Mouse (Mus musculus): ENCODE results near the gene Cxxc4.
"Not testable (repeated sequence)": the region's sequence is repeated elsewhere in the genome, so short reads cannot be mapped to it uniquely, and the experiment has no call there.

The Cxxc4 gene

DNA sequence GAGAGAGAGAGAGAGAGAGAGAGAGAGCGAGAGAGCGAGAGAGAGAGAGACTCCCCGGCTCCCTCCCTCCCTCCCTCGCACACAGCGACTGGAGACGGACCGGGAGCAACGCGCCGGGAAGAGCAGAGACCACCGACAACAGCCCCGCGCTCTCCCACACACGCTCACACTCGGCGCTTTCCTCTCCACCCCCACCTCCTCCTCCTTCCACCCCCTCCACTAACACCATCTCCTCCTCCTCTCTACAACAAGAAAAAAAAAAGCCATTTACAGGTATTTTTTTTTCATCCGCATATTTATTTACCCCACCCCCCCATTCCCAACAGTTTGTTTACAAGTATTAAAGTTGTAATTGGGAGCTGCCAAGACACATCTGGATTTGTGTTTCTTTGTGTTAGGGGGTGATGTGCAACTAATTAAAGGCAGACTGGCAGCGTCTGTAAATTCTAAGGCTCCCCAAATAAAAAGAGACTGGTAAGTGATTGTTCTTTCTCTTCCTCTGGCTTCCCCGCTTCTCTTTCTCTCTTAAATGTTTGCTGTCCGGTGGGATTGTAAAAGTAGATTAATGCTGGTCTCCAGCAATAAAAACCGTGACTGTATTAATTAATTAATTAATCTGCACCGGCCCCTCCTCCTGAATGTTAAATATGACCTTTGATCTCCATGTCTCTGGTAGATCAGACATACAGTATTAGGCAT, at the start of gene Cxxc4:
Cxxc4 (plus strand) TSS at position 71 of the 699 bp plus-strand sequence.
- DNase-seq (ENCODE audit: low read depth, low spot score) = no peak

DNA sequence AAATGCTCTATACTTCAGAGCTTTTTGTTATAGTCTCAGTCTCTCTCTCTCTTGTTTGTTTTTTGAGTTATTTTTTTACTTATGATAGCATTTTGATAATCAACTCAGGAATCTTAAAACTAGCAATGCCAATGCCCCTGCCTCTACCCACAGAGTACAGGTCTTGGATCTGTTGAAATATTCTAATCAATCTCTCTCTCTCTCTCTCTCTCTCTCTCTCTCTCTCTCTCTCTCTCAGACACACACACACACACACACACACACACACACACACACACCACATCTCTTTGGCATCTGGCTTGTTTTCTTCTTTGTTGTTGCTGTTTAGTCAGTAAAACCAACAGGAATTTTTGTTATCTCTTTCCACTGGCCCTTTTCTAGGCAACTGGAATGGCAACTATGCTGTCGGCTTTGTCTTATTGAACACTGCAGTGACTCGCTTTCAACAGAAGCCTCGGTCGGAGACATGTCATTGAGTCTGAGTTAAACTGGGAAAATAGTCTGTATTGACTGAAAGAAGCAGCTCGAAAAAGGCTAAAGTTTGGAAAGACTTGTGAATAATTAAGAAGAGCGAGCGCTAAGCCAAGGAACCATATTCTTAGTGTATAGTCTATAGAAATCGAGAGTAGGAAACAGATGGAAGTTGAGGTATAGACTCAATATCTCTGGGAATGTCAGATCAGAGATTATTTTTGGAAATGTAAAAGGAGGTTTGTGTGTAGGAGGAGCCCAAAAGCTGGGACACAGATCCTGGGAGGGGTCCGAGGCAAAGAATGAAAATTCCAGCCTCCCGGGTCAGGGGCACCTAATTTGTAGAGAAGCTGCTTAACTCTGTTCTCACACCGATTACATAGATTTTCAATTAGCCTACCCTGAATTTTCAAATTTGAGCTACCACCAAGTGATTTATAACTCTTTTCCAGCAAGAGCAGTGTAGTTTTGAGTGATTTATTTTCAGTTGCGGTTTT, 47.0 kb upstream of the Cxxc4 start:
- DNase-seq (ENCODE audit: low read depth, low spot score) = no peak

DNA sequence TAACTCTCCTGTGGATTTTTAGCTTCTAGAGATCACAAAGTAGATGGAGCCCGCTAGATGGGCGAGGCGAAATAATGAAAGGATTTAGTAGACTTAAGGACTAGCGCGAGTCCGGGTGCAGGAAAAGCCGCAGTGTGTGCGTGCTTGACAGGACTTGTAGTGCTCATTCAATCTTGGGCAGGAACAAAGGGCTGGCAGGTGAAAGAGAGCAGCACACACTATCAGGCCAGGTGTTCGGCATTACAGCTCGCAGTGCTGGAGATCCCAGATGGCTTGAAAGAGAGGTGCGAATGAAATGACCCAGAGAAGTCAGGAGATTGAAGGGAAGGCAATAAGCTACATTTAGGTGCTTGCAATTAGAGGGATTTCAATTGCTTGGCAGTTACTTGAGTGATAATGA, 46.2 kb upstream of the Cxxc4 start:
- DNase-seq (ENCODE audit: low read depth, low spot score) = no peak

DNA sequence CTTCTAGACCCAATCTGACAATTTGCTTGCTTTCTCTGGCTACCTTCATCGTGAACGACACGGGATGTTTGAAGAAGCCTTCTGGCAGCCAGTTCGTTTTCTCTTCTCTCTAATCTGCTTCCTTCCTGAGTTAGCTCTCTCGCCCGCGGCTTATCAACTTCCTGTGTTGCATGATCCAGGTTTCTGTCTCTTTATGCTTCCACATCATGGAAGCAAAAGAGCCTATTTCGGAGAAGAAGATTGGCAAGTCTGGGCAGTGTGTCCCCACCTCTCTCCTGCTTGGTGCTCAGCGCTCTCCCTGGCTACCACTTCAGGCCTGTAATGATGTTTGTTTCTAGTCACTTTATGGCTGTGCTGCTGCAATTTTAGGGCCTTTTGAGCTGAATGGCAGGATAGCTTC, 36.4 kb upstream of the Cxxc4 start:
- no peak for DNase-seq (ENCODE audit: low read depth, low spot score)

DNA sequence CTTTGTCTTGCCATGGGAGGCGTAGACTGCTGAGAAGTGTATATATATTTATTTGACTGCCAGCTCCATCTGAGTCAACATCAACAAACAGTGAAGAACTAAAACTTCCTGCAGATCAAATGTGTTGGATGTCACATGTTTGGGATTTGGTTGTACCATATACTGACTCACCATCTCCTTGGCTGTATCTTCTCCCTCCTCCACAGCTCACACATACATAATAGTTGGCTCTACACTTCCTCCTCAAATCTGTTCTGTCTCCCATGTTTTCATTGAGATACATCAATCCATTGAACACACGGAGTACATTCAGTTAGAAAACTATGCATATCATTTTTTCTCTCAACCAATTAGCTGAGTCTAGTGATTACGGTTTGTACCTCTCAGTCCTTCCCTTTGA, 29.7 kb upstream of the Cxxc4 start:
- no peak for DNase-seq (ENCODE audit: low read depth, low spot score)

DNA sequence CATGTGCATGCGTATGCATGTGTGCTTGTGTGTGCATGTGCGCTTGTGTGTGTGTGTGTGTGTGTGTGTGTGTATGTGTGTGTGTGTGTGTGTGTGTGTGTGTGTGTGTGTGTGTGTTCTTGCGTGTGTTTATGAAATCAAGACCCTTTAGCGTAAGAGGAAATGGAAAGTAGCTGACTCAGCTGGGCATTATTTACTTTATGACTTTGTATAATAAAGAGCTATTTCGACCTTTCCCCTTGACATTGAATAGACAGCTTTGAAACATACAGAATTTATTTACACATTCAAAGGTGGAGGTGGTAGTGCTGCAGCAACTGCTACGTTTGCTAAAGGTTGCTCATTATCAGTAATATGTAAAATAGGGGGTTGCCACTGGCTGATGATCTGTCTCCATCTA, 25.3 kb upstream of the Cxxc4 start:
- no peak for DNase-seq (ENCODE audit: low read depth, low spot score)

DNA sequence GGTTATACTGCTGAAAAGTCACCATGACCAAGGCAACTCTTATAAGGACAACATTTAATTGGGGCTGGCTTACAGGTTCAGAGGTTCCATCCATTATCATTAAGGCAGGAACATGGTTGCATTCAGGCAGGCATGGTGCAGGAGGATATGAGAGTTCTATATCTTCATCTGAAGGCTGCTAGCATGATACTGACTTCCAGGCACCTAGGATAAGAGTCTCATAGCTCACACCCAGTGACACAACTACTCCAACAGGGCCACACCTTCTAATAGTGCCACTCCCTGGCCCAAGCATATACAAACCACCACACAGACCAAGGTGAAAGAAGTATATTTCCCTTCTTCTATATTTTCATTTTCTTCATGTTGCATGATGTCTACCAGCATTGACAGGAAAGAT, 16.4 kb upstream of the Cxxc4 start:
- DNase-seq (ENCODE audit: low read depth, low spot score) = not testable (repeated sequence)

DNA sequence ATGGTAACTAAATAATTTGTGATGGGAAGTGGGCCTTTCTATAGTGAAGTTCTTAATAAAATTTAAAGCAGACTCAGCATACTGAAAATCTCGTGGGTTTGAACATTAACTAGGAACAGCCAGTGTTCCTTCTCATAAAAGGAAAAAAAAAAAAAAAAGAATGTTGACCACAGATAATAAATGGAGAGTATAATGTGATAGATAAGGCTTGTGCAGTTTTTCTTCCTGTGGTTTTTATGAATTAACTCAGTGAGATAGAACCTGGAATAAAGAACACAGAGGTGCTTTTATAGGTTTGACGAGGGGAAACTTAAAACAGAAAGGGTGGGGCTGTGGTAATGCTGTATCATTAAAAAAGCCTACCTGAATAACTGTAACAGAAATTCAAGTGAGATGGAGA, 15.3 kb upstream of the Cxxc4 start:
- no peak for DNase-seq (ENCODE audit: low read depth, low spot score)

DNA sequence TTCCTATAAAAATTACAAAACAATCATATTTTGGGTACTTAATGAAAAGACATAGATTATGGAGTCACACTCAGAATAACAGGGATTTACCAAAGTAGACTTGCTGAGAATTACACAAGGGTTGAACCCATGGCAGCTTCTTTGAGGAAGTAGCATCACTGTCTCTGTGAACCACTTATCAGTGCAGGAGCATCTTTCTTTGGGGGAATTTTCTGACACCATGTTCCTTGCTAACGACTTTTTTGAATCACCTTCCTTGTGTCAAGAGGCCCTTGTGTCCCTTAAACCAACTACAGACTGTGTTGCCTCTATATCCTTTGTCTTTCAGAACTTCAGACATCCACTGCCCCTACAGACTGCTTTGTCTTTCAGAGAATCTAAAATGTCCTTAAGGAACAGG, 13.7 kb upstream of the Cxxc4 start:
- DNase-seq (ENCODE audit: low read depth, low spot score) = no peak

DNA sequence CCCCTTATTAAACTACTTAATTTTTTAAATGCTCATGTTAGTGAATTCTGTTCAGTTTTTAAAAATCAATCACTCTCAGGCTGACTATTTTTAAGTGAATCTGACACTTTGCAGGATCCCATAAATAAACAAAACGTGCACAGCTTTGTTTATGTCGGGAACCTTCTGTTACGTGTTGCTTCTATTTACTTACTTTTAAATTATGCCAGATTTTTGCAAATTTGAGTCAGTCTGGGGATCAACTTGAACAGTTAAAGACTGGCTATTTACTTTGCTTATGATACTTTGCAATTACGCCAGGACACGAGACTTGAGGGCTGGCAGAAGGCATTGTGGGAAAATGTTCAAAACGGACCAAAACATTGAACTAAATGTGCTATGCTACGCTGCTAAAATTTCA, 12.3 kb upstream of the Cxxc4 start:
- no peak for DNase-seq (ENCODE audit: low read depth, low spot score)

DNA sequence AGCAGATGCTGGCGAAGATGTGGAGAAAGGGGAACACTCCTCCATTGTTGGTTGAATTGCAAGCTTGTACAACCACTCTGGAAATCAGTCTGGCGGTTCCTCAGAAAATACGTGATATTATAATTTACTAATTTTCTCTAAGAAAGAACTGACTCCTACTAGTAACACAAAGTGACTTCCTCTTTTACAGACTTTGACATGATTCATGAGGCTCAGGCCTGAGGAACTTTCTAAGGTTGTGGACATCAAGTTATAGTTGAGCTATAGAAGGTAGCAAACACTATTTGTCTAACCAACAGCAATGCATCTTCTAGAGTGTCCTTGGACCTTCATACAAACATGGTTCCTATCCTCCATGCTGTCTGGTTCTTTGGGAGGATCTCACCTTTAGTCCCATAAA, 10.4 kb upstream of the Cxxc4 start:
- DNase-seq (ENCODE audit: low read depth, low spot score) = no peak

DNA sequence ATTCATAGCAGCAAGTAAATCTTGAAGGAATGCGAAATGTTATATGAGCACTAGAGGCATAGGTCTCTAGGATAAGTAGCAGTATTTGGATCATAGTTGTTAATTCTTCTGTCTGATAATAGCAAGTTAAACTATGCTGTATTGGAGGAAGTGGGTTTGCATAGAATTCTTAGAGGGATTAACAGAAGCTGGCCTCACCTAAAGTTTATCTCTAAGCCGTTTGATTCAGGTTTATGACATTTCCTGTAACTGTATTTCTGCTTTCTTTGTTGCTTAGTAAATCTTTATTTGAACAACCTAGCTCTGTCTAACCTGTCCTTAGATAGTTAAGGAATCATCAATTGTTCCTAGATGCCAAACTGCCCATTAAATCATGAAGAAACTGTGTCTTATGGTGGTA, 3.5 kb upstream of the Cxxc4 start:
- DNase-seq (ENCODE audit: low read depth, low spot score) = no peak

DNA sequence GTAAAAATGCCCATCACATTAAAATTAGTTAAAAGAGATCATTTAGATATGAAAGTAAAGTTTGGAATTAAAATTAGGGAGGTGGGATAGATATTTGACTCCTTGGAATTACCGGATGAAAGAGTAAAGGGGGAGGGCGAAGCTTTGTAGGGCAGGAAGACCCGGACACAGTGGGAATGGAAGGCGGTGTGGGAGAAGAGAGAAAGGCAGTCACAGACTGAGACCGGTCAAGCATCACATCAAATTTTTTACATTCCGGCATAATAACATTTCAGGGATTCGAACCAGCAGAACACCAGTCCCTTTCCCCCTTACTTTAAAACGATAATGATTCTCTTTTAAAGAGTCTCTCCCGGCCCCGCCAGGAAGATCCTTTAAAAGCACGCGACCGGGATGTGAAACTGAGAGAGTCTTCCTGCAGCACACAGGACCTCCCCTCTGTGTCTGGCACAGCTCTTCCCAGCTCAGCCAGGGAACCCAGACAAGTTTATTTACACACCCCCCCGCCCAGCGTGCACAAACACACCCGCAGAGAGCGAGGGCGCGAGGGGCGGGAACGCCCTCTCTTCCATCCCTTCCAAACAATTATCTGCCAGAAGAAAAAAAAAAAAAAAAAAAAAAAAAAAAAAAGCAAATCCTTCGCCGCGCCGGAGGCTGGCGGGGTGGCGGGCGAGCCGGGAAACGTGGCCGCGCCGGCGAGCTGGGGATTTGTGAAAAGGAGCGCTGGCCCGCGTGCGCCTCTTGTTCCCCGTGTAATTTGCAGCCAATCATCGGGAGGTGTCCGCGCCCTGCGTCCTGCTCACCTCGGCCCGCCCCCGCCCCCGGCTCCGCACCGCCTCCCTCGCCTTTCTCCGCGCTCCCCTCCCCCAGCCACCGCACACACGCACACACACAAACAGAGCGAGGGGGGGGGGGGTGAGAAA, 532 bp upstream of the Cxxc4 start:
- peak; percentile 86 for DNase-seq (ENCODE audit: low read depth, low spot score)

DNA sequence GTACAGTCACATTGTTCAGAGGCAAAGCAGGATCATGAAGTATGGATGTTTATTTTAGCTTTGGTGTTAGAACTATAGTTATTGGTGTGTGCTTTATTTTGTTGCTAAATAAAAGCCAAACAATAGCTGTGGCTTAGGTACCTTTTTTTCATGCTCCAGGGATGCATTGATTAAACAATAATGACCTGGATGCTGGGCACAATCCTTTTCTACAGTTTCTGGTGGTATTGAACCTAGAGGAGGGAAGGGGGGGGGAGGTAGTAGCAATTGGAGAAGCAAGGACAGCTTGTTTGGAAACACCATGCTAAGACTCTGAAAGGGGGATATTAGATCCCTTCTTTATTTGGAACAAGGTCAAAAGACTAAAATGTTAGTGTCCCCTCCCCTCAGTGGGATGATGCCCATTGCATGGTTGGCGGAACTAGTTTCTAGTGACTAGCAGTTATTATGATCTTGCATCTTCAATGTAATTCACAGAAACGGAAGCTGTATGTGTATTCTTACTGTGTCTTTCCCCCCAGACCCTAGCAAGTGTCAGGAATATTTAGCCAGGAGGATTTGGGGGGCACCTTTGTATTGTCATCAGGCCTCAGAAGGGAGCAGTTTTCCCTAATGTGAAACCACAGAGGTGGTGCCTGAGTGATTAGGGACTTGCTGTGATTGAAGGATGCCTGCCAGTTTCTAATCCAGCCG, 975 bp downstream of the Cxxc4 start:
- DNase-seq (ENCODE audit: low read depth, low spot score) = no peak

DNA sequence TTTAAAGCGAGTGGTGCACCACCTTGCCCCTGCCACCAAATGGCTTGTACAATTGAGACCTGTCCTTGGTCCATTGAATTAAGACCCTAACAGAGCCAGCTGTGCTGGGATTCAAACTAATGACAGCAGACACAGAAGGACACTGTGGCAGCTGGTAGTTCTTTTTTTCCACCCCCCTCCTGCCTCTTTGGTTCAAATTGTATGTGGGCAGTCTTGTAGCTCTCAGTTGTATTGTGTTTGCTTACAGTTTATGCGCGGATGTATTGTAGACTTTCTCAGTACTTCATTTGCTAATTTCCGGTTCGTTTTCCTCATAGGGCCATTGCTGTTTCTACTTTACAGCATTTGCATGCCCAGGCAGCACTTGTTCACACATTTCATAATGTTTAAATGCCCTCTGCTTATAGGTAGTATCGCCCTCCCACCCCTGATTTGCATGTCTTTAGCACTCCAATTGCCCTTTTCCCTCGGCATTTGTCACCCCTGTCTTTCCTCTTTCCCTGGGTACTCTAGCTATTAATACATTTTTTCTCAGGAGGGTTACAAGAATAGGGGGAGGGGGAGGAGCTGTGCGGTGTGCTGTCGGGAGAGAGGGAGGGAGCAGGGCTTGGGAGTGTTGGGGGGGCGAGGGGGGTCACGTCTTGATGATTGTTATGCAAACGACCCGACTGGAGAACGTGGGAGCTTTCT, 2.5 kb downstream of the Cxxc4 start:
- no peak for DNase-seq (ENCODE audit: low read depth, low spot score)

DNA sequence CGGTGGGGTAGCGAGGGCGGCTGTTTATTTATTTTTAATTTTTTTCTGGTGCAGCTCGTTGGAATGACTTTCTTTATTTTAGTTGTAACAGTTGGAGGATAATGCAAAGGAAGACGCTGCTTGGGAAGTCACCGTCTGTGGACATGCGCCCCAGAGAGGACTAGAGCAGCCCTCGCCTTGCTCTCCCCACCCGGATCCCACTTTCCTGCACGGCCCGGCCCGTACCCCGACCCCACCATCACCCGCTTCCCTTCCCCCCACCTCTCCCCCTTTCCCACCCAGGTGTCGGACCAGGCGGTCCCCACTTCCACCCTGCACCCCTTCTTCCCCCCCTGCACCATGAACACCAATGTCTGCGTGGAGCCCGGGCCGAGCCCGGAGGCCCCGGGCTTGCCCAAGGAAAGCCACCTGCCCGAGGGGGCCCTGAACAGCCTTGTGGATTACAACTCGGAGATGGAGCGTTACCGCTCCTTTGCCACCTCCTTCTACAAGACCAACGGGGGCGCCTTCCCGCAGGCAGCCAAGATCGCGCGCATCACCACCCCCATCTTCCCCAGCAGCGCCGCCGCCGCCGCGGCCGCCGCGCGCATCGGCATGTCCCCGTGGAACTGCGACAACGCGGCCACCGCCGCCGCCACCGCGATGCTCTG, 3.2 kb downstream of the Cxxc4 start:
- DNase-seq (ENCODE audit: low read depth, low spot score) = no peak

DNA sequence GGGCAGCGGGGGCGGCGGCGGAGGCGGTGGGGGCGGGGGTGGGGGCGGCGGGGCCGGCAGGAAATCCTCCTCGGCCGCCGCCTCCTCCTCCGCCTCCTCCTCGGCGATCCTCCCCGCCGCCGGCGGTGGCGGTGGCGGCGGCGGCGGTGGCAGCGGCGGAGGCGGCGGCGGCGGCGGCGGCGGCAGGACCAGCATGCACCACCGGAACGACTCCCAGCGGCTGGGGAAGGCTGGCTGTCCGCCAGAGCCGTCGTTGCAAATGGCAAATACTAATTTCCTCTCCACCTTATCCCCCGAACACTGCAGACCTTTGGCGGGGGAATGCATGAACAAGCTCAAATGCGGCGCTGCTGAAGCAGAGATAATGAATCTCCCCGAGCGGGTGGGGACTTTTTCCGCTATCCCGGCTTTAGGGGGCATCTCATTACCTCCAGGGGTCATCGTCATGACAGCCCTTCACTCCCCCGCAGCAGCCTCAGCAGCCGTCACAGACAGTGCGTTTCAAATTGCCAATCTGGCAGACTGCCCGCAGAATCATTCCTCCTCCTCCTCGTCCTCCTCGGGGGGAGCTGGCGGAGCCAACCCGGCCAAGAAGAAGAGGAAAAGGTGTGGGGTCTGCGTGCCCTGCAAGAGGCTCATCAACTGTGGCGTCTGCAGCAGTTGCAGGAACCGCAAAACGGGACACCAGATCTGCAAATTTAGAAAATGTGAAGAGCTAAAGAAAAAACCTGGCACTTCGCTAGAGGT, 3.9 kb downstream of the Cxxc4 start:
- DNase-seq (ENCODE audit: low read depth, low spot score) = no peak

DNA sequence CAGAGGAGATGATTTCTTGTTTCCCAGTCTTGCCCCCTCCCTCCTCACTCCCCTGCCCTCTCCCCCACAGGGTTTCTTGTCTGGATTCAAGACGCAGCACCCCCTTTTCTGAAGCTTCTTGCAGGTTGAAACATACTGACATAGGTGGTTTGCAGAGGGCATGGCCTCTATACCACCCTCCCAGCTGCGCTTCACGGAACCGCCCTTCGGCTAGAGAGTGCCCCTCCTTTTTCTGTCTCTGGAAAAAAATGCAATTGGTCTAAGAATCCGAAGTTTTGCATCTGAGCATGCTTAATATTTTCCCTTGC, 4.4 kb downstream of the Cxxc4 start:
- no peak for DNase-seq (ENCODE audit: low read depth, low spot score)

DNA sequence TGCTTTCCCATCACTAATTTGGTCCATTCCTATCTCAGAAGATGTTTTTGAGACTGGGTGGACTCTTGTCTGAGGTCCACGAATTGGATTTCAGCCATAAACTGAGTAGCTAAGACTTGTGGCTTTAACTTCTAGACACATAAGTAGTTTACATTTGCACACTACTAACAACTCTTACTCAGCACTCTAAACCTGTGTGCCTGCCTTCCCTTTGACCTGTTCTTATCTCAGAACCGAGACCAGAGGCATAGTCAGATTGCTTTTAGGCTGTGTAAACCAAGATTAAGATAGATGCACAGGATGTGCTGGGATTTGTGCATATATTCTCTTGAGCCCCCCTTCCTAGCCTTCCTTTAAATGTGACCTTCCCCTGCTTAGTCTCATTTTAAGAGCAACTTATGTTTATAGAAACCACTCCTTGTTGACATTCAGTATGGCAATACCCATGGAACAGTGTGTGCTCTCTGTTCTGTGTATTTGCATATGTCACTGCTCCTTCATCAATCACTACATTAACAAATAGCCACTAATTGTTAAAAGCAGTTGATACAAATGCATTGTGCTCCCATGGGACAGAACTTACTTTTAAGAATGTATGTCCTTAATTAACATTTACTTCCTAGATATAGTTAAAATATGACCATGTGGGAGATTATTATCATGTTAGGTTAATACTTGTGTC, 7.0 kb downstream of the Cxxc4 start:
- no peak for DNase-seq (ENCODE audit: low read depth, low spot score)

Measured in retina, adult 2 months (tissue).